Mouse (Mus musculus): ENCODE measurements around the gene Taok2. TPM values are rescaled to one million over a fixed set of nuclear protein-coding genes. Genes with fewer than 3 reads are reported as not detected.

The Taok2 gene
- polyA plus RNA-seq, 1 experiment, result 174 TPM

DNA sequence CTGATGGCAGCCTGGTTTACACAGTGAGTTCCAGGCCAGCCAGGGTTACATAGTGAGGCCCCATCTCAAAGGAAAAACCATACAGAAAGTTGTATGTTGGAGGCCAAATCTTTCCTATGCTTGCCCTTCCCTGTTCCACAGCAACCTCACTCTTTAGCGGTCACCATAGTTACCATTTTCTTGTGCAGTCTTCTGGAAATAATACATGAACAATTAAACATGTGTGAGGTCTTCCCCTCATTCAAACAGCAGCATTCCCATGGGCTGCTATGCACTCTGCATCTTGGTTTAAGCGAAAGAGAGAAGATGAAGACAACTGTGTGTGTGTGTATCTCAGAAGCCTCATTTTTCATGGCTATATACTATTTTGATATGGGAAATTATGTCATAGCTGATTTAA lies 39.0 kb downstream of the Taok2 start:
- no peak for TF ChIP-seq POLR2A (IDR thresholded peaks at IDR 0.05; ENCODE audit: borderline replicate concordance, extremely low read depth, low read depth, low read length)
- TF ChIP-seq CTCF (IDR thresholded peaks at IDR 0.05; ENCODE audit: insufficient read depth, low read length), result no peak
- DNase-seq, result no peak
- 96% methylated on average over 2 of the region's 2 CpGs for WGBS
- H3K4me1 ChIP-seq (ENCODE audit: control insufficient read depth, insufficient read depth, low read length), result peaks cover 6% of the 10 kb centered on the region; the same call in 1 of the 2 replicates
- no peak overlapping the region for H3K4me3 ChIP-seq (replicated peaks; ENCODE audit: extremely low read depth, low read depth, low read length)

DNA sequence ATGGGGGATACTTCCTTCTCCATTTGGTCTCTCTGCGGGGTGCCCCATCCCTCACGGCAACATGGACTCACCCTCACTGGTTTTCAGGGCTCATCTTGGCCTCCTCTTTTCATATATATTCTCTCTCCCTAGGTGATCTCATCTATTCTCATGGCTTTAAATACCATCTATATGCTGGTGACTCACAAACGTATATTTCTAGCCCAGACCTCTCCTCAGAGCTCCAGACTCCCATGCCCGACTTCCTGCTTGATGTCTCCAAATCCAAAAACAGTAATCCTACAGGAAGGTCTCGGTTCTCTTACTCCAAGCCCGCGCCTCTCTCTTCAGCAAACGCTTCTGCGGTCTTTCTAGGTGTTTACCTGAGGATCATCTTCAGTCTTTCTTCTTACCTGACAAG lies 41.2 kb downstream of the Taok2 start:
- Histone ChIP-seq H3K4me3 (replicated peaks; ENCODE audit: extremely low read depth, low read depth, low read length) (no peak overlapping the region), H3K4me1 (ENCODE audit: control insufficient read depth, insufficient read depth, low read length) (peaks cover 6% of the 10 kb centered on the region; the same call in 1 of the 2 replicates)
- no peak for TF ChIP-seq CTCF (IDR thresholded peaks at IDR 0.05; ENCODE audit: insufficient read depth, low read length)
- no peak for TF ChIP-seq POLR2A (IDR thresholded peaks at IDR 0.05; ENCODE audit: borderline replicate concordance, extremely low read depth, low read depth, low read length)
- DNase-seq, result no peak
- WGBS, result 67% methylated on average over 9 of the region's 9 CpGs

DNA sequence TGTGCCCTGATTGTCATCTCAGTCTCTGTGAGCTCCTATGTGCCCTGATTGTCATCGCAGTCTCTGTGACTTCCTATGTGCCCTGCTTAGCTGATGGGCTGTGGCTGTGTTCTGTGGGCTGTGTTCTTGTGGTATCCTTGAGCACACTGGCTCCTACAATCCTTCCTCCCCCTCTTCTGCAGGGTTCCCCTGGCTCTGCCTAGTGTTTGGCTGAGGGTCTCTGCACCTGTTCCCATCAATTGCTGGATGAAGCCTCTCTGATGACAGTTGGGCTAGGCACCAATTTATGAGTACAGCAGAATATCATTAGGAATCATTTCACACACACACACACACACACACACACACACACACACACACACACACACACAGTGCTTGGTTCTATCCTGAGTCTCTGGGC lies 51.2 kb downstream of the Taok2 start:
- no peaks in the 10 kb centered on the region for H3K4me1 ChIP-seq (ENCODE audit: control insufficient read depth, insufficient read depth, low read length)
- whole genome bisulfite sequencing, result 100% methylated on average over 1 of the region's 1 CpGs
- TF ChIP-seq CTCF (IDR thresholded peaks at IDR 0.05; ENCODE audit: insufficient read depth, low read length) (no peak), POLR2A (IDR thresholded peaks at IDR 0.05; ENCODE audit: borderline replicate concordance, extremely low read depth, low read depth, low read length) (no peak)
- H3K4me3 ChIP-seq (replicated peaks; ENCODE audit: extremely low read depth, low read depth, low read length), result no peak overlapping the region
- DNase-seq, result no peak

DNA sequence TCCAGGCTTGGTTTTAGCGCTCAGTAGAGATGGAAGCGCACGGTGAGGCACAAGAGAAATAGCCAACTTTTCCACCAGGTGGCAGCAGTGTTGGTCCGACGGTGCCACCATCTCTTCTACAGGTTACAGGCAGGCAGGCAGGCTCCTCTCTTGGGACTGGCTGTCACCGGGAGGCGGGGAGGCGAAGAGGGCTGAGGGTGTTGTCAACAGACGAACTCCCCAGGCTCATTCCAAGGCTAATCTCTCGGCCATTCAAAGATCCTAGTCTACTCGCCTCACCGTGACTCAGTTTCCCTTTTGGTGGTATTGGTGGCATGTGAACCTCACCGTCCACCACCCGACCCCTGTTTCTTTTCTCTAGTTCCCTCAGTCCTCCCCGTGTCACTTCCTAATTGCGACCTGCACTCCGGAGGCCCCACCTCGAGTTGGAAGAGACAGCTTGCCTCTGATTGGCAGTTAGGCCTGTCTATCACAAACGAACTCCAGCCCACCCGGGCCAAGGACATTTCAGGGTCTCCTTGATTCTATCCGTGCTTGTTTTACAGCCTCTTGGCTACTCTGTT lies 52.4 kb downstream of the Taok2 start:
- Histone ChIP-seq H3K4me1 (ENCODE audit: control insufficient read depth, insufficient read depth, low read length) (no peaks in the 10 kb centered on the region), H3K4me3 (replicated peaks; ENCODE audit: extremely low read depth, low read depth, low read length) (peak overlapping the region; percentile 25)
- under 1% methylated on average over 21 of the region's 21 CpGs for whole genome bisulfite sequencing
- DNase-seq, result peak; percentile 77
- TF ChIP-seq POLR2A (IDR thresholded peaks at IDR 0.05; ENCODE audit: borderline replicate concordance, extremely low read depth, low read depth, low read length), result no peak
- peak; percentile 95 for TF ChIP-seq CTCF (IDR thresholded peaks at IDR 0.05; ENCODE audit: insufficient read depth, low read length)

DNA sequence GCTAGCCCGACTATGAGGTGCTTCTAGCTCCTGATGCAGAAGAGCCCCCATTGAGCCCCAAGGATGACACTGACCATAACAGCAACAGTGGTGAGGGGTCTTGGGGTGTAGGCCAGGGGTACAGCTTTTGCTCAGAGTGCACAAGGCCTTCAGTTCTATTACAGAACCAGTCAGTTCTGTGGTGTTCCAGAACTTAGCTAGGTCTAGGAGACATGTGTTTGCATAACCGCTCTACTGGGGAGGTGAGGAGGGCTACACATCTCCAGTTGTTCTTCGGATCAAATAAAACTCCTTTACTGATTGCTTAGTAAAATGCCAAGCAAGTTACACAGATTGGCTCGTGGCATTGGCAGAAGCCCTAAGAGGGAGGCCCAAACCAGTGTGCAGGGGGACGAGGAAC lies 53.0 kb downstream of the Taok2 start, which contains the start of gene 4930451I11Rik:
Gene 4930451I11Rik, minus strand, starts transcription at position 101 of the 400 bp plus-strand sequence.
- H3K4me3 ChIP-seq (replicated peaks; ENCODE audit: extremely low read depth, low read depth, low read length), result peak within 1 kb of the TSS; percentile 25
- no peak for TF ChIP-seq POLR2A (IDR thresholded peaks at IDR 0.05; ENCODE audit: borderline replicate concordance, extremely low read depth, low read depth, low read length)
- WGBS, result 48% methylated on average over 5 of the region's 5 CpGs
- DNase-seq, result no peak
- H3K4me1 ChIP-seq (ENCODE audit: control insufficient read depth, insufficient read depth, low read length), result no peaks in the 10 kb centered on the region

DNA sequence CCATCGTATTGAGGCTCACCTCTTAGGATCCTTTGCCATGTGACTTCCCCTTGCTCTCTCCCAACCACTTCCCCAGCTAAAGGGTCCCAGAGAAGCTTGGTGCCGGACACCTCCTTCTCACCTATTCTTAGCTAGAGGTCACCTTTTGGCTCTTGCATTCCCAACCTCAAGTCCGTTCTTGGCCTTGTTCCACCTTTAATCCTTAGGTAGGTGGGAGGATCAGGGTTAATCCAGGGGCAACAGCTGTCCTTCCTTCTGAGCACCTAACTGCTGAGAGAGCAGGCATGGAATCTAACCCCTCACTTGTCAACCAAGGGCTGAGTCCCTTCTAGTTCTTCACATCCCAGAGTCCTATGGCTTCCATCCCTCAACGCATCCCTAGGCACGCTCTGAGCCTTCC lies 58.6 kb downstream of the Taok2 start:
- Histone ChIP-seq H3K4me3 (replicated peaks; ENCODE audit: extremely low read depth, low read depth, low read length) (no peak overlapping the region), H3K4me1 (ENCODE audit: control insufficient read depth, insufficient read depth, low read length) (0 out of 2 replicates have a peak, but pooled peaks cover 6% of the 10 kb centered on the region)
- TF ChIP-seq CTCF (IDR thresholded peaks at IDR 0.05; ENCODE audit: insufficient read depth, low read length) (no peak), POLR2A (IDR thresholded peaks at IDR 0.05; ENCODE audit: borderline replicate concordance, extremely low read depth, low read depth, low read length) (no peak)
- whole genome bisulfite sequencing, result 64% methylated on average over 5 of the region's 5 CpGs
- no peak for DNase-seq

DNA sequence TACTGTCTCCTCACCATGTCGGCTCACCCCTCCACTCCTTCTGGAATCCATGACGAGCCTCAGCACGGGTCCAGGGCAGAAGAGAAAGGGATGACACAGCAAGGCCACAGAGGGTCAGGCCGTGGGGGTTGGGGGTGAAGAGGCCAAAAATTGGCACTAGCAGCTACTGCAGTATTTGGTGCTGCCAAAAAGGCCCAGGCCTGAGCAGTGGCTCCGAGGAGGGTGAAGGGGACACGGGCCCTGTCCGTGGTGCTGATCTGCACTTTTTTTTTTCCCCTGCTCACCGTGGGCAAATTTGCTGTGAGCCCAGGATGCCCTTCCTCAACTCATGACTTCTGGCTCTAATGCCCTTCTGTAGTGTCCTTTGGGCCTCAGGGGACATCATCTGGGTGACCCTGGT lies 59.1 kb downstream of the Taok2 start:
- no peak for DNase-seq
- no peak for TF ChIP-seq CTCF (IDR thresholded peaks at IDR 0.05; ENCODE audit: insufficient read depth, low read length)
- WGBS, result 20% methylated on average over 8 of the region's 8 CpGs

DNA sequence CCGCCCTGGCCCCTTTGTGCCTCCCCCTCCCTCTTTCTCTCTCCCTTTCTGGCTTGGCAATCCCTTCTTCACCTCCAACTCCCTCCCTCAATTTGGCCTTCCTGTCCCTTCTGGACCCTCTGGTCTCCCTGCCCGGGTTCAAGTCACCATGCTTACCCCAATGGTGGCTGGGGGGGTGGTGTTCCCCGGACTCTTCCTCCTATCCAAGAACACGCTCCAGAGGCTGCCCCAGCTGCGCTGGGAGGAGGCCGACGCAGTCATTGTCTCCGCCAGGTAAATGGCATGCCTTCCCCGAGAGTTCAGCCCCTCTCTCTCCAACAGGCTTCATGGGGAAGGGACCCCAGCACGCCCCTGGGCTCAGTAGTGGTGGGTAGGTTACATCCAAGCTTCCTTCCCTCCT lies 60.6 kb downstream of the Taok2 start:
- H3K4me1 ChIP-seq (ENCODE audit: control insufficient read depth, insufficient read depth, low read length), result 0 out of 2 replicates have a peak, but pooled peaks cover 6% of the 10 kb centered on the region
- WGBS, result 26% methylated on average over 10 of the region's 10 CpGs
- no peak for DNase-seq
- TF ChIP-seq CTCF (IDR thresholded peaks at IDR 0.05; ENCODE audit: insufficient read depth, low read length) (no peak), POLR2A (IDR thresholded peaks at IDR 0.05; ENCODE audit: borderline replicate concordance, extremely low read depth, low read depth, low read length) (no peak)
- no peak overlapping the region for H3K4me3 ChIP-seq (replicated peaks; ENCODE audit: extremely low read depth, low read depth, low read length)

More for the DNA sequence above, 59.1 kb downstream of the Taok2 start:
- H3K4me3 ChIP-seq (replicated peaks; ENCODE audit: extremely low read depth, low read depth, low read length), result no peak overlapping the region
- 0 out of 2 replicates have a peak, but pooled peaks cover 6% of the 10 kb centered on the region for H3K4me1 ChIP-seq (ENCODE audit: control insufficient read depth, insufficient read depth, low read length)

DNA sequence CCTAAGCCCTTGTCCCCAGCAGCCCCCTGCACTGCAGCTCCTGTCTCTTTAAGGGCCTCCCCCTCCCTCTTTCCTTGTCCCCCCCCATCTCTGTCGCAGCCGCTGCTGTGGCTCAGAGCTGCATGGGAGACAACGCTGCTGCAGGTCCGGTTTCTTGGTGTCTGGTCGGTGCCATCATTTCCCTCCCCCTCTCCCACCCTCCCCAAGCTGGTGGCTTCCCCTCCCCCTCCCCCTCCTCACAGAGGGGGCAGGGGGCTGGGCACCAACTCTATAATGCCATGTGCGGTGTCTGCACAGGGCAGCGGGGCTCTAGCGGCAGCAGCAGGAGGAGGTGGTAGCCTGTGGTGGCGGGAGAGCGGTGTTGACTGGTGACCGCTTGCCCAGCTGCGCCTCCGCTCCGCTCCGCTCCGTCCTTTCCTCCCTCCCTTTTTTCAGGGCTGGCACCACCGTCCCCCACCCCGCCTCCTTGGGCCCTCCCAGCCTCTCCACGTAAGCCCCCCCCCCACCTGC lies 61.2 kb downstream of the Taok2 start:
- 1% methylated on average over 10 of the region's 19 CpGs for WGBS
- Histone ChIP-seq H3K4me1 (ENCODE audit: control insufficient read depth, insufficient read depth, low read length) (0 out of 2 replicates have a peak, but pooled peaks cover 6% of the 10 kb centered on the region), H3K4me3 (replicated peaks; ENCODE audit: extremely low read depth, low read depth, low read length) (peak overlapping the region; percentile 58)
- TF ChIP-seq POLR2A (IDR thresholded peaks at IDR 0.05; ENCODE audit: borderline replicate concordance, extremely low read depth, low read depth, low read length), result no peak
- TF ChIP-seq CTCF (IDR thresholded peaks at IDR 0.05; ENCODE audit: insufficient read depth, low read length), result no peak
- DNase-seq, result no peak

DNA sequence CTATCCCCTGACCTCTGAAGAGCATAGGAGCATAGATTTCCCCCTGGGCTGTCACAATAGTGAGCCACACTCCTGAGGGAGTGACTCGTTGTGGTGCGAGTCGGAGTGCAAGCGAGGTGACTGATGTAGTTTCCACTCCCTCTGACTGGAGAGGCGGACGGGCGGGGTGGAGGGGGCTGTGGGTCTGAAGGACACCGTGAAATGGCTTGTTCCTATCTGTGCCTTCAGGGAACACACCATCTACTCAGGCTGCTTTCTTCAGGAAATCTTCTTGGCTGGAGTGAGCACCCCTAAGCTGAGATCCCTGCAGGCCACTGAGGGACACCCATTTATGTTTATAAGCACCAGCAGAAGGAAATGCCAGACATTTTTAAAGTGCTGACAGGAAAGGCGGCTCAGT lies 61.8 kb downstream of the Taok2 start:
- H3K4me3 ChIP-seq (replicated peaks; ENCODE audit: extremely low read depth, low read depth, low read length), result peak overlapping the region; percentile 0
- H3K4me1 ChIP-seq (ENCODE audit: control insufficient read depth, insufficient read depth, low read length), result 0 out of 2 replicates have a peak, but pooled peaks cover 6% of the 10 kb centered on the region
- 22% methylated on average over 9 of the region's 9 CpGs for WGBS
- TF ChIP-seq CTCF (IDR thresholded peaks at IDR 0.05; ENCODE audit: insufficient read depth, low read length) (no peak), POLR2A (IDR thresholded peaks at IDR 0.05; ENCODE audit: borderline replicate concordance, extremely low read depth, low read depth, low read length) (0 out of 2 replicates have a peak, but pooled peaks have one; percentile 8)
- DNase-seq, result peak; percentile 31

Data from lung, adult 2 months (tissue).